Mouse (Mus musculus): ENCODE data around the gene Ugt1a6a. TPM values are rescaled to one million over a fixed set of nuclear protein-coding genes. Genes with fewer than 3 reads are reported as not detected.
"Not testable (repeated sequence)": the region's sequence is repeated elsewhere in the genome, so short reads cannot be mapped to it uniquely, and the experiment has no call there.

Ugt1a6a gene
- total and polyA plus RNA-seq, 2 experiments from 2014 or later = 5.0 to 6.3 TPM

GRCm38 (mm10) chr1:88121521-88121920, 13.1 kb upstream of the Ugt1a6a start:
- TF ChIP-seq CTCF (IDR thresholded peaks at IDR 0.05; ENCODE audit: low read depth) = peak; percentile 43; the same call in 1 of the 2 replicates
- DNase-seq (ENCODE audit: low spot score) = peak; percentile 3
- ATAC-seq; H3K4me1 ChIP-seq (ENCODE audit: insufficient read depth, low read length); H3K27me3 ChIP-seq (ENCODE audit: insufficient read depth, low read length); H3K4me2 ChIP-seq (ENCODE audit: low read depth, low read length); H3K27ac ChIP-seq; H3K9me3 ChIP-seq (ENCODE audit: low read length); H3K4me3 ChIP-seq (ENCODE audit: low read length); H3K9ac ChIP-seq (replicated peaks; ENCODE audit: low read length); H3K36me3 ChIP-seq (ENCODE audit: insufficient read depth, low read length): not testable (repeated sequence)
- no CpG with 5 or more reads among the region's 1 CpGs for WGBS

DNA sequence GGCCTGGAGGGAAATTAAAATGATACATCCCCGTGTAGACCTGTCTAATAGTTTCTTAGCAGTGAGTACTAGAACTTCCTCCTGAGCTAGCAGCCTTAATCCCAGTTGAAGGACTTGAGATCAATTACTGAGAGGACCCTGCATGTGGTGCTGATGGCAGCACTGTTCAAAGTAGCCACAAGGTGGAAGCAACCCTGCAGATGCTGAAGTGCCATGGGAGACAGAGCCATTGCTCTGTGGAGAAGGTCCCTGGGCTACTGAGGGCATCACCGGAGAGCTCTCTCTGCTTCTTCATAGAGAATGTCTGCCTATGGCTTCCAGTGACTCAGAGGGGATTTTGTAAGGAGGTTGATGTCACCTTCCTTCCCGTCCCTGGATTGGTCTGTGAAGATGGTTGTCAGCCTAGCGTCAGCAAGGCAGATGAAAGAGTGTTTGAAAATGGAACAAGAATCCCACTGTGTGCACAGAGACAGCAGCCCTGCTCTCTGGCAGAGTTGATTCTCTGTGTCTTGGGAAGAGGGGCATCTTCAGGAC, 8.7 kb upstream of the Ugt1a6a start:
- not testable (repeated sequence) for H3K4me3 ChIP-seq (ENCODE audit: low read length); H3K9me3 ChIP-seq (ENCODE audit: low read length); H3K4me1 ChIP-seq (ENCODE audit: insufficient read depth, low read length); ATAC-seq; H3K36me3 ChIP-seq (ENCODE audit: insufficient read depth, low read length); DNase-seq (ENCODE audit: low spot score); H3K27ac ChIP-seq; H3K9ac ChIP-seq (replicated peaks; ENCODE audit: low read length); H3K4me2 ChIP-seq (ENCODE audit: low read depth, low read length); H3K27me3 ChIP-seq (ENCODE audit: insufficient read depth, low read length)
- 85% methylated on average over 4 of the region's 4 CpGs for WGBS
- TF ChIP-seq CTCF (IDR thresholded peaks at IDR 0.05; ENCODE audit: low read depth) = peak; percentile 40; the same call in 1 of the 2 replicates

DNA sequence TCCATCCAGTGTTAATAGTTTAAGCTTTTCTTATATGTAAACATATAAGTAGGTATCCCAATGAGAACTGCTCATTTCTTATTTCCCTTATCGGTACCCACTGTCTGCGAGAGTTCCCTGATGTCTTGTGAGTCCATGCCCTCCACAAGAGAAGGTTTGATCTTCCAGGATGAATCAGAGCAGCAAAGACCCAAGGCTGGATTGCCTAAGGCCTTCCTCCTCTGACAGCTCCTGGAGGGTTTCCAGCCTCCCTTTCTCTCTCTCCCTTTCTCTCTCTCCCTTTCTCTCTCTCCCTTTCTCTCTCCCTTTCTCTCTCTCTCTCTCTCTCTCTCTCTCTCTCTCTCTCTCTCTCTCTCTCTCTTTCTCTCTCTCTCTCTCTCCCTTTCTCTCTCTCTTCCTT, 5.5 kb upstream of the Ugt1a6a start:
- H3K4me1 ChIP-seq (ENCODE audit: insufficient read depth, low read length); H3K27me3 ChIP-seq (ENCODE audit: insufficient read depth, low read length); DNase-seq (ENCODE audit: low spot score); H3K9me3 ChIP-seq (ENCODE audit: low read length); H3K4me2 ChIP-seq (ENCODE audit: low read depth, low read length); H3K27ac ChIP-seq; H3K36me3 ChIP-seq (ENCODE audit: insufficient read depth, low read length); H3K9ac ChIP-seq (replicated peaks; ENCODE audit: low read length); H3K4me3 ChIP-seq (ENCODE audit: low read length); ATAC-seq: not testable (repeated sequence)
- 88% methylated on average over 2 of the region's 2 CpGs for WGBS

DNA sequence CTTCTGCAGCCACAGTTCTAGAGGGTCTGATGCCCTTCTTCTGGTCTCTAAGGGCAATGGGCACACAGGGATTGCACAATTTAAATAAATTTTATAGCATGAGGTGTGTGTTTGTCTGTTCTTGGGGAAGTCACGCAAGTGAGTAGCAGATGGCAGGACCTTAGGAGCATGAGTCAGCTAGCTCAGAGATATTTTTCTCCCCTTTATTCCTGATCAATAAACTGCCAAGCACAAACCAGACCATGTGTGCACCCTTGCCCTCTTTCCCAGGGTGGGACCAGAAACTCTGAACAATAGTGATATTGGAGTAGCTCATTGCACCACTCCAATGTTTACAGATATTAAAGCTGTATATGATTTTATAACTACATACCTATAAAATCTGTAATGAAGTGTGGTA, 4.4 kb upstream of the Ugt1a6a start:
- 81% methylated on average over 1 of the region's 1 CpGs for WGBS
- H3K27me3 ChIP-seq (ENCODE audit: insufficient read depth, low read length); H3K4me1 ChIP-seq (ENCODE audit: insufficient read depth, low read length); H3K36me3 ChIP-seq (ENCODE audit: insufficient read depth, low read length); H3K4me3 ChIP-seq (ENCODE audit: low read length); H3K9ac ChIP-seq (replicated peaks; ENCODE audit: low read length); H3K9me3 ChIP-seq (ENCODE audit: low read length); DNase-seq (ENCODE audit: low spot score); H3K4me2 ChIP-seq (ENCODE audit: low read depth, low read length); H3K27ac ChIP-seq; ATAC-seq: not testable (repeated sequence)

GRCm38 (mm10) chr1:88133908-88134456, 627 bp upstream of the Ugt1a6a start:
- Histone ChIP-seq H3K27me3 (ENCODE audit: insufficient read depth, low read length) (no peaks in the 10 kb centered on the region), H3K9ac (replicated peaks; ENCODE audit: low read length) (no peak overlapping the region), H3K4me3 (ENCODE audit: low read length) (no peak overlapping the region), H3K27ac (peak overlapping the region; percentile 68; the same call in 1 of the 2 replicates), H3K36me3 (ENCODE audit: insufficient read depth, low read length) (no peaks in the 10 kb centered on the region), H3K4me1 (ENCODE audit: insufficient read depth, low read length) (no peaks in the 10 kb centered on the region), H3K9me3 (ENCODE audit: low read length) (no peaks in the 10 kb centered on the region), H3K4me2 (ENCODE audit: low read depth, low read length) (no peak overlapping the region)
- ATAC-seq = peak; percentile 45
- 37% methylated on average over 3 of the region's 3 CpGs for WGBS
- peak; percentile 54 for DNase-seq (ENCODE audit: low spot score)
- no peak for TF ChIP-seq CTCF (IDR thresholded peaks at IDR 0.05; ENCODE audit: low read depth)

- not testable (repeated sequence) for ATAC-seq; H3K4me1 ChIP-seq (ENCODE audit: insufficient read depth, low read length); H3K4me2 ChIP-seq (ENCODE audit: low read depth, low read length); H3K36me3 ChIP-seq (ENCODE audit: insufficient read depth, low read length); H3K27ac ChIP-seq; H3K4me3 ChIP-seq (ENCODE audit: low read length); DNase-seq (ENCODE audit: low spot score); H3K9me3 ChIP-seq (ENCODE audit: low read length); H3K9ac ChIP-seq (replicated peaks; ENCODE audit: low read length); H3K27me3 ChIP-seq (ENCODE audit: insufficient read depth, low read length)
- WGBS = 88% methylated on average over 5 of the region's 6 CpGs
Measured at GRCm38 (mm10) chr1:88135229-88135904, 758 bp downstream of the Ugt1a6a start.

- Histone ChIP-seq H3K27me3 (ENCODE audit: insufficient read depth, low read length) (no peaks in the 10 kb centered on the region), H3K4me2 (ENCODE audit: low read depth, low read length) (no peak overlapping the region), H3K27ac (no peak overlapping the region), H3K36me3 (ENCODE audit: insufficient read depth, low read length) (no peaks in the 10 kb centered on the region), H3K9me3 (ENCODE audit: low read length) (no peaks in the 10 kb centered on the region), H3K4me1 (ENCODE audit: insufficient read depth, low read length) (no peaks in the 10 kb centered on the region), H3K9ac (replicated peaks; ENCODE audit: low read length) (no peak overlapping the region), H3K4me3 (ENCODE audit: low read length) (no peak overlapping the region)
- TF ChIP-seq CTCF (IDR thresholded peaks at IDR 0.05; ENCODE audit: low read depth) = no peak
- 55% methylated on average over 2 of the region's 2 CpGs for WGBS
- no peak for DNase-seq (ENCODE audit: low spot score)
- ATAC-seq = no peak
Measured at GRCm38 (mm10) chr1:88136646-88137045, 2.0 kb downstream of the Ugt1a6a start.

All from hindbrain, postnatal 0 days (tissue).